Mouse (Mus musculus) embryo, embryonic 9.5 days (tissue): Measurements from ENCODE around the gene Tmem265.

Experiments
- DNase-seq: peaks from one replicate; pipeline ENCODE4 v3.0.0-alpha.2; 2017; ENCODE audit errors: extremely low spot score

The Tmem265 gene

DNA sequence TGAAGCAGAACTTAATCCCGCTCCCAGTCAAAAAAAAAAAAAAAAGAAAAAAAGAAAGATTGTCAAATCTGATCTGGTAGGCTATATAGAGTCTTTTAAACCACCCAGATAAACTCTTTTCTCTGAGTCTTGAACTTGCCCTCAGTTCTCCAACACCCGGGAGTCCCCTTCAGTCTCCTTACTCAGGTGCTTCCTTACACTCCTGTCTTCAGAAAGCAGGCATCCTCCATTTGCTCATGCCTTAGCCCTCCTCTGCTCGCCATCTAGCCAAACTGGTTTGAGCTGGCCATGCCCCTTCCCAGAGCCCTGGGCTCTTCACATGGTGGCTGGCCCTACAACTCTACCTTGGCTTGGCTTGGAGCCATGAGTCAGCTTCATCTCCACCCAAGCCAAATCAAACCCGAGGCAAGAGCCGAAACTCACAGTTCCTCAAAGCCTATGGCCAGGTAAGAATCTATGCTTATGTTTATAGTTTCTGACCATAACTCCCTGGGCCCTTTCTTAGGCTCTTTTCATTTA, at the start of gene Tmem265:
Gene Tmem265, plus strand, starts transcription at position 51 of the 519 bp plus-strand sequence.
- DNase-seq: no peak

DNA sequence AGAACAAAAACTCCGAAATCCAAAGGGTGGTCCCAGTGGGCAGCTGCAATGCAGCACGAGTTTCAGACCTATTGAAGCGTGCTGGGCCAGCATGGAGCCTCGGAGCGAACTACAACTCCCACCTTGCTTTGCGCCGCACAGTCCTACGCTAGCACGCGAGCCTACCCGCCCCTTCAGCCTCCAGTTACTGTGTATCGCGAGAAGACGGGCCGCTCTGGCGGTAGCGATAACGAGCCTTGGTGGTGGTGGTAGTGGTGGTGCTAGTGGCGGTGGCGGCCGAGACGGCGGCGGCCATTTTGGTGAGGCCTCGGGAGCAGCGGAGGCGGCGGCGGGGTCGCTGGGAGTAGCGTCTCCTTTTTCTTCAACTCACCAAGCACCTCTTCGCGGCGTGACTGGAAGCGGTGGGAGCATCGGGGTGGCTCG, 49.4 kb upstream of the Tmem265 start, which contains the start of gene Srcap:
Gene Srcap, plus strand, starts transcription at position 176 of the 423 bp plus-strand sequence.
- DNase-seq: peak; percentile 95

GRCm38 (mm10) chr7:127512231-127513015, 48.8 kb upstream of the Tmem265 start:
- DNase-seq: peak; percentile 92

DNA sequence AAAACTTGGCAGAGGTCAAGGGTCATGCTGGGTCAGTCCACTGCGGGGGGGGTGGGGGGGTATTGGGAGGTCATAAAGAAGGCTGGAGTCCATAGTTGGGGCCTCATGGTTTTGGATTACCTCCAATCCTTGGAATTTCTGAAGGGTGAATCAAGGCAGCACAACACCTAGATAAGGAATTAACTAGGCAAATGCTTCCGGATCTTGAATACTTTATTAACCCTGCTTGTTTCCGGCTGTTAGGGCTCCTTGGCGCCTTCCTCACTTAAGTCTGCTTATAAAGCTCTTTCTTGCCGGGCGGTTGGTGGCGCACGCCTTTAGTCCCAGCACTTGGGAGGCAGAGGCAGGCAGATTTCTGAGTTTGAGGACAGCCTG, 48.2 kb upstream of the Tmem265 start:
- DNase-seq: no peak

- no peak for DNase-seq
These were observed 47.4 kb upstream of the Tmem265 start for GRCm38 (mm10) chr7:127513781-127514180.

- DNase-seq: no peak
These were observed 45.3 kb upstream of the Tmem265 start for GRCm38 (mm10) chr7:127515846-127516245.

DNA sequence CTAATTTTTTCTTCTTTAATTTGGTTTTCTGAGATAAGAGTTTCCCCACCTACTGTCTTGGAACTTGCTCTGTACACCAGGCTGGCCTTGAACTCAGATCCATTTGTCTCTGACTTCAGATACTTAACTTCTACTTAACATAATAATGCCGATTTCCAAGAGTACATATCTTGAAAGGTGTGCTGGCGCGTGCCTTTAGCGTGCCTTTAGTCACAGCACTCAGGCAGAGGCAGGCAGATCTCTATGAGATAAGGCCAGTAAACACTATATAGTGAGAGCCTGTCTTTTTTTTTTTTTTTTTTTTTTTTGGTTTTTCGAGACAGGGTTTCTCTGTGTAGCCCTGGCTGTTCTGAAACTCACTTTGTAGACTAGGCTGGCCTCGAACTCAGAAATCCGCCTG, 44.8 kb upstream of the Tmem265 start:
- DNase-seq: no peak

GRCm38 (mm10) chr7:127519284-127519683, 41.9 kb upstream of the Tmem265 start, which contains the start of gene Gm42715:
Gene Gm42715, plus strand, starts transcription at chr7:127519584.
- no peak for DNase-seq

DNA sequence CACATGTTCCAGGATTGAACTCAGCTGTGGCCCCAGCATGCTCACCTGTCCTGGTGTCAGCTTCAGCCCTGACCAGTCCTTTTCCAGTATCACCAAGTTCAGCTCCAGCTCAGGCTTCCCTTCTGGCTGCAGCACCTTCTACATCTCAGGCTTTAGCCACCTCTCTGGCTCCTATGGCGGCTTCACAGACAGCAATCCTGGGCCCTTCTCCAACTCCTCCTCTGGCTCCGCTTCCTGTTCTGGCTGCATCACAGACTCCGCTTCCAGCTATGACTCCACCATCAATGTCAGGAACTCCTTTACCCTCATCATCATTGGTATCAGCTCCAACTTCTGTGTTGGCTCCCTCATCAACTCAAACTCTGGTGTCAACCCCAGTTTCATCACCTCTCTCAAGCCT, 19.5 kb upstream of the Tmem265 start:
- no peak for DNase-seq

DNA sequence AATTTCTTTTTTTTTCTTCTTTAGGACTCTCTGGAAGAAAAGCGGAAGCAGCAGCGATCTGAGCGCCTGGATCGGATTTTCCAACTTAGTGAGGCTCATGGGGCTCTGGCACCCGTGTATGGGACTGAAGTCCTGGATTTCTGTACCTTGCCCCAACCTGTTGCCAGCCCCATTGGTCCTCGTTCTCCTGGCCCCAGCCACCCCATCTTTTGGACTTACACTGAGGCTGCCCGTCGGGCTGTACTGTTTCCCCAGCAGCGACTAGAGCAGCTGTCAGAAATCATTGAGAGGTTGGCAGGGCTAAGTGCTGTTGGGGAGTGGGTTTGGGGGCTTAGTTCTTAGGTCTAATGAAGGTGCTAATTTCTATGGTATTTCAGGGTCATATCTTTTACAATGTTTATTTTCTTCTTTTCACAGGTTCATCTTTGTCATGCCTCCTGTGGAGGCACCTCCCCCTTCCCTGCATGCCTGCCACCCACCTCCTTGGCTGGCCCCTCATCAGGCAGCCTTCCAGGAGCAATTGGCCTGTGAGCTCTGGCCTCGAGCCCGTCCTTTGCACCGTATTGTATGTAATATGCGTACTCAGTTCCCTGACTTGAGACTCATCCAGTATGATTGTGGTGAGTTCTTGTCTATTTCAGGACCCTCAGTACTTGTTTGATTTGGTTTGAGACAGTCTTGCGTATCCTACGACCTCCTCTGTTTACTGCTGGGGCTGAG, 11.9 kb upstream of the Tmem265 start:
- no peak for DNase-seq

DNA sequence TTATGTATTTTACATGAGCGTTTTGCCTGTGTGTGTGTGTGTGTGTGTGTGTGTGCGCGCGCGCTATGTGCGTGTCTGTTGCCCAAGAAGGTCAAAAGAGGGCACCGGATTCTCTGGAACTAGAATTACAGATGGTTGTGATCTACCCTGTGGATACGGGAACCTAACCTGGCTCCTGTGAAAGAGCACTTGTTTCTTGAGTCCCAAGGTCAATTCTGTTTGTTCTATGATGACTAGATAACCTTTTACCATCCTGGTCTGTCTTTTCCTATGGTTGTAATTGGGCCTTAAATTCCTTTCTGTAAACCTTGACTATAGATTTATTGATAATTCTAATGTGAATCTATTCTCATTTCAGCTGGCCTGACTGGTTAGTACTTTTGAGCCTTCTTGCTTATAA, 9.6 kb upstream of the Tmem265 start:
- no peak for DNase-seq

GRCm38 (mm10) chr7:127560580-127560979, 610 bp upstream of the Tmem265 start:
- DNase-seq: no peak

DNA sequence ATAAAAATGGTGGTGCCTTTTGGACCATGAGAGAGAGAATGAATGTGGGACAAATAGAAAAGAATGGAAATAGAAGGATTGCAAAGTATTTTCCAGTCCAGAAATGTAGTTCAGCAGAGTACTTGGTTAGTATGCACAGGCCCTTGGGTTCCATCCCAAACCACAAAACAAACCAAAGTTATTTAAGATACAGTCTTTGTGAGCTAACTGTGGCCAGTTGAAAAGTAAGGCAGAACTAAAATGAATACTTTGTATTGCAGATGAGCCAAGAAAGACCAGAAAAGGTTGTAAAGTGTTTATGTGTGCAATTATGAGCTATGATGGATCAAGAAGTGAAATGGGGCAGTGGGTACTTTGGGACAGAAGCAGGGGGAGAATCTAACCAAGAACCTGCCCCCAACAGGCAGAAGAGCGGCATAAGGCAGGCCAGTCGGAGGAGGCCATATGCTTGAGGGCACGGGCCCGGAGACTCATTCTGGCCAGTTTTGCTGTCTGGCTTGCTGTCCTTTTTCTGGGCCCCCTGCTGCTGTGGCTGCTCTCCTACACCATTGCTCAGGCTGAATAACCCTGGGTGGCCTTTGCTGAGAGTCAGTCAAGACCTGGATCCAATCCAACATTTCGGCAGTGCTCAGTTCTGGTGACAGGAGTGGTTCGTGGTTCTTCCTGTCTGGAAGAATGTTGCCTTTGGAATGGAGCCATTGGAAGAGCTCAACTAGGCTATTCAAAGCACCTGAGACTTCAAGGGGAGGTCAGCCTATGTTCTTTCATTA, 3.4 kb downstream of the Tmem265 start:
- DNase-seq: no peak

- DNase-seq: peak; percentile 90
These were observed 11.8 kb downstream of the Tmem265 start, which contains the start of gene Phkg2 for GRCm38 (mm10) chr7:127572895-127573471. Gene Phkg2, plus strand, starts transcription at chr7:127573340.

DNA sequence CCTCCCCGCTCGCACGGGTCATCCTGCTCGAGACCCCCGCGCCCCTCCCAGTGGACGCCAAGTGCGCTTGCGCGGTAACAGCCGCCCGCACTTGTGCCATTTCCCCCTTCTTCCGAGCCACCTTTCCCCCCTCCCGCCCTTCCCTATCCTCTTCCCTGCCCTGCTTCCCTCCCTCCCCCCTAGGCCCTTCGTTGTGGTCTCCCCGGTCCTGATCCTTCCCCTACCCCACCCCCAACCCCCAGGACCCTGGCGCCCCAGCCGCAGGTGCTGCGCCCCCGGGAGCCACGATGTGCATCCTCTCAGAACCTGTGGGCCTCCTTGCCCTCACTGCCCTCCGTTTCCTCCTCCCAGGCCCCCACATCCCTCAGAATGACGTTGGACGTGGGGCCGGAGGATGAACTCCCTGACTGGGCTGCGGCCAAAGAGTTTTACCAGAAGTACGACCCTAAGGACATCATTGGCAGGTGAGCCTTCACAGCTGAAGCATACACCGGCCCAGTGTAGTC, 12.4 kb downstream of the Tmem265 start:
- DNase-seq: no peak

DNA sequence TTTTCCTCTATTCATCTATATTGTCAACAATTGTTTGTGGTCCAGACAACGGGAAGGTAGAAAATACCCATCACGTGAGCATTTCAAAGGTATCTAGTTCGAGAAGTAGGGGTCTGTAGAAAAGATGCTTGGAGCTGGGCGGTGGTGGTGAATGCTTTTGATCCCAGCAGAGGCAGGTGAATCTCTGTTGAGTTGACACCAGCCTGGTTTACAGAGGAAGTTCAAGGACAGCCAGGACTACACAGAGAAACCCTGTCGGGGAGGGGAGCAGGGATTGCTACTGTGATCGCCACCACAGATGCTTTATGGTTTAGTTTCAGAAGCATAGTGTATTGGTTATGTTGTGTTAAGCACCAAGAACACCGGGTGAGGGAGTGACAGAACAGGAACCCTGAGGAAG, 12.9 kb downstream of the Tmem265 start:
- no peak for DNase-seq

- no peak for DNase-seq
These were observed 22.1 kb downstream of the Tmem265 start for GRCm38 (mm10) chr7:127583260-127583659.

DNA sequence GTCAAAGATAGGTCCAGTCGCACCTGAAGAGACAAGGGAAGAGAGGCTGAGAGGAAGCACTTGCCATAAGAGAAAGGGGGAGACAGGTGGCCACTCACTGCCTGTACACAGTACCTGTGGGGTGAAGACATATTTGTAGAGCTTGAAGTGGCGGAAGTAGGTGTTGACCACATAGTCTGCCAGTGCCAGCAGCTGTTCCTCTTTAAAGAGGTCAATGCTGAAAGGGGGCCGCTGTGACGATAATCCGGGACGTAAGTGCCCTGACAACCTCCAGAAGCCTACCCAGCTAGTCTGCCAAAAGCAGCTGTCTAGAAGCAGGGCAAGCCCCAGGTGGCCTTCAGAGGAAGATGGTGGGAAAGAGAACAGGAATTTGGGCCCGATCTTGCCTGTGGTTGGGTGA, 23.8 kb downstream of the Tmem265 start:
- no peak for DNase-seq

DNA sequence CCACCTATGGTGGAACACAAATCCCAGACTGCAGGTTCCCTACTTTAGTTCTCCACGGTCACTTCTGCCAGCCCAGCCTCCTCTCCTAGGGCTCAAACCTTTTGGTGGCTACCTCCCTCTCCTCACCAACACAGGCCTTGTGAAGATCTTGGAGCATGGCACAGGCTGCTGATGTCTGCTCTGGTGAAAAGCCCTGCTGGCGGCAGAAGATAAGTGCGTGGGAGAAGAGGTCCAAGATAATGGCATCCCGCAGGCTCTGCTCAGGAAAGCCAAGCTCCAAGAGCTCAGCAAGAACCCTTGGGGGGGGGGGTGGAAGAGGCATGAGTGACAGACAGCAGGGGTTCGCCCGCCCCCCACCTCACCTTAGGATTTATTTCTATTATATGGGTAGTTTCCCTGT, 25.0 kb downstream of the Tmem265 start:
- DNase-seq: no peak

- DNase-seq: no peak
These were observed 26.0 kb downstream of the Tmem265 start for GRCm38 (mm10) chr7:127587196-127587595.
